Mouse (Mus musculus) intestine, embryonic 15.5 days (tissue): ENCODE data around the gene Add2. TPM values are rescaled to one million over a fixed set of nuclear protein-coding genes. Genes with fewer than 3 reads are reported as not detected.

ENCODE experiments used
- ATAC-seq: fragments of 200-750 bp; cut with Nextera tagmentation; 2 replicates; pipeline ENCODE4 v1.8.0; 2017; ENCODE audit warnings: moderate TSS enrichment, moderate library complexity
- H3K27ac ChIP-seq: fragments of 300-500 bp; sonication (generic); 2 replicates; pipeline ENCODE4 v1.5.1; 2015; ENCODE audit warnings: mild to moderate bottlenecking, inconsistent platforms
- H3K27me3 ChIP-seq: fragments of 300-500 bp; sonication (generic); replicated peaks from 2 replicates; pipeline ENCODE4 v1.6.1; 2015; ENCODE audit warnings: inconsistent platforms
- H3K36me3 ChIP-seq: fragments of 300-500 bp; sonication (generic); 2 replicates; pipeline ENCODE4 v1.6.1; 2015; ENCODE audit warnings: inconsistent platforms
- H3K4me1 ChIP-seq: fragments of 300-500 bp; sonication (generic); replicated peaks from 2 replicates; pipeline ENCODE4 v1.6.1; 2015; ENCODE audit warnings: inconsistent platforms
- H3K4me2 ChIP-seq: fragments of 300-500 bp; sonication (generic); replicated peaks from 2 replicates; pipeline ENCODE4 v1.6.1; 2015; ENCODE audit warnings: mild to moderate bottlenecking, inconsistent platforms
- H3K4me3 ChIP-seq: fragments of 300-500 bp; sonication (generic); replicated peaks from 2 replicates; pipeline ENCODE4 v1.5.1; 2015; ENCODE audit warnings: inconsistent platforms
- H3K9ac ChIP-seq: fragments of 300-500 bp; sonication (generic); 2 replicates; pipeline ENCODE4 v1.6.1; 2015; ENCODE audit warnings: inconsistent platforms
- H3K9me3 ChIP-seq: fragments of 300-500 bp; sonication (generic); 2 replicates; pipeline ENCODE4 v1.6.1; 2016; ENCODE audit warnings: inconsistent platforms
- WGBS: fragments of 180-500 bp; shearing (Covaris S2); methylation state at CpG from one replicate; pipeline ENCODE4 v1.1.7; 2015; 5-methylcytosine and 5-hydroxymethylcytosine counted together
- polyA plus RNA-seq: library from polyadenylated mRNA; unstranded; fragments of >200 nt; fragmentation: Nextera tagmentation; extraction: Ambion mirVana; gene quantifications from 2 replicates; pipeline ENCODE4 v1.2.1, GENCODE M21; 2015

The Add2 gene
- polyA plus RNA-seq, 1 experiment from 2014 or later = 7.6 TPM

DNA sequence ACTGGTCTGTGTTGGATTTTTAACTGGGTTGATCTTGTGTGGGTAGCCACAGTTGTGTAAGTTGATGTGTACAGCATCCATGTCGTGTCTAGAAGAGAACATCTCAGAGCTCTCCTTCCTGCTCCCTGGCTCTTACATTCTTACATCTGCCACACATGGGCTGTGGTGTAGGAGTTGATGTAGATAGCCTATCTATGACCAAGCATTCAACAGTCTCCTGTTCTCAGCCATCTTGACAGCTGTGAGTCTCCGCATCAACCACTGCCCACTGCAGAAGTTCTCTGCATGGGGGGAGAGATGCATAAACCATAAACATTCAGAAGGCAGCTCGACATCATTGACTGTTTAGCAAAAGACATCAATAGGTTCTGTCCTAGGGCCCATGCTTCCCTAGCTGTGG is 41.4 kb downstream of the Add2 start:
- H3K4me1 ChIP-seq = no peaks in the 10 kb centered on the region
- H3K9me3 ChIP-seq = no peaks in the 10 kb centered on the region
- no peak for ATAC-seq
- no peak overlapping the region for H3K4me2 ChIP-seq
- H3K27ac ChIP-seq = no peak overlapping the region
- no peak overlapping the region for H3K9ac ChIP-seq
- no peaks in the 10 kb centered on the region for H3K27me3 ChIP-seq
- 84% methylated on average over 3 of the region's 3 CpGs for WGBS
- no peak overlapping the region for H3K4me3 ChIP-seq
- H3K36me3 ChIP-seq = no peaks in the 10 kb centered on the region

DNA sequence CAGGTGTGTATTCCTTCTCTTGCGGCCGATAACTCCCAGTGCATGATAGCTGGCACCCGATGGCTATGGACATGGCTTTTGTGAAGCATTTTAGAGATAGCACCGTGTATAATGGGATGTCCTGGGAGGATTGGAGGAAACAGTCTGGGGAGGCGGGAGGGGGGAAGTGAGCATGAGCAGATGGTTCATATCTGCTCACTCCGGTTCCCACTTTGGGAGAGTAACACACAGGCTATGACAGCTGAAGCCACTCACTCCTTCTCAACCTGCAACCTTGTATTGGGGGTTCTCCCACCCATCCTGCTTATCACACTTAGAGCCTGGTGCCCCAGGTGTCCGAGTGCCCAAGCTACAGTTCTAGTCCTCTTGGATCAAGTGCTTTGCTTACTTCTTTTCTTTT is 41.8 kb downstream of the Add2 start:
- H3K4me2 ChIP-seq = no peak overlapping the region
- no peaks in the 10 kb centered on the region for H3K36me3 ChIP-seq
- no peaks in the 10 kb centered on the region for H3K9me3 ChIP-seq
- H3K9ac ChIP-seq = no peak overlapping the region
- no peaks in the 10 kb centered on the region for H3K4me1 ChIP-seq
- H3K4me3 ChIP-seq = no peak overlapping the region
- no peak overlapping the region for H3K27ac ChIP-seq
- no peak for ATAC-seq
- whole genome bisulfite sequencing = 82% methylated on average over 7 of the region's 7 CpGs
- no peaks in the 10 kb centered on the region for H3K27me3 ChIP-seq

DNA sequence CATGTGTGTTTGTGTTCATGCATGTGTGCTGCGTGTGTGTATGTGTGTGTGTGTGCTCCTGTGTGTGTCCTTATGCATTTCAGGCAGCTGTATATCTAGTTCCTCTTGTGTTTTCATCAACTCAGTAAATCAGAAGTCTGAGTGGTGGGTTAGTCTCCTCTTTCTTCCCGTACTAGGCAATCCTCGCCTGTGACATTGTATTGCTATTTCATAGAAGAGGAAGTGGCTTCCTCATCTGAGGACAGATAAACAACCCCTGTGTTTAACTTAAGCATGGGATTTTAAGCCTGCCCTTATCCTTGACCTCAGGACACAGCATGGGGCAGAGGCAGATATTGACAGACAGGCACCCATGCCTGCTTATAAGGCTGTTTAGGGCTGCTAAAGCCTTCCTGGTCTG is 45.4 kb downstream of the Add2 start:
- no peaks in the 10 kb centered on the region for H3K4me1 ChIP-seq
- no peak for ATAC-seq
- no peaks in the 10 kb centered on the region for H3K9me3 ChIP-seq
- no peaks in the 10 kb centered on the region for H3K36me3 ChIP-seq
- H3K27me3 ChIP-seq = no peaks in the 10 kb centered on the region
- no peak overlapping the region for H3K27ac ChIP-seq
- no peak overlapping the region for H3K4me2 ChIP-seq
- no peak overlapping the region for H3K9ac ChIP-seq
- H3K4me3 ChIP-seq = no peak overlapping the region
- 72% methylated on average over 3 of the region's 3 CpGs for WGBS

DNA sequence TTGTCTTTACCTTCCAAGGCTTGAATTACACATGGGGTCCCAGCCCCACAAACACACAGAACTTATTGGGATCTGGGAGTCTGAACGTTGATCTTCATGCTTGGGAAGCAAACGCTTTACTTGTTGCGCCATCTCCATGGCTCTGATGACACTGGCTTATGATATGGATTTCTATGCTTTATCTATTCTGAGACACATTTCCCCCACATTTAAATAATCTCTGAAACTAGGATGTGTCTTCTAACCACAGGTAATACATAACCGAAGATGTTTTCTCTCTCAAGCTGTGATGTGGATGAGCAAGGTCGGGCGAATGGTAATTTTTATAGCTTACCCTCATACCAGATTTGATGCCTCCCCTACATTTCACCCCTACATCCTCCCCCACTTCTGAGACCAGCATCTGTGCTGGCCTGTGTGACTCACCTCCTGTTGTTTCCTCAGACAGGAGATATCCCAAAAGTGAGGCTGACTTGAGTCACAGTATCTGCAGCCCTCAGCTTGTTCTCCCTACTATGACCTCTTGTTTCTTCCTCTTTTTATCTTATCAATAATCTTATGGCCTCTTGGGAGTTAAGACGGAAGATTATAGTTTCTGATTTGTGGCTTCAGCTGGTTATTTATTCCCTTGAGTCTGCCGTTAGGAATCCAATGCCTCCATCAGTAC is 46.2 kb downstream of the Add2 start:
- no peak overlapping the region for H3K4me2 ChIP-seq
- no peaks in the 10 kb centered on the region for H3K36me3 ChIP-seq
- H3K27ac ChIP-seq = no peak overlapping the region
- no peaks in the 10 kb centered on the region for H3K27me3 ChIP-seq
- 78% methylated on average over 8 of the region's 8 CpGs for WGBS
- ATAC-seq = no peak
- H3K9me3 ChIP-seq = no peaks in the 10 kb centered on the region
- no peaks in the 10 kb centered on the region for H3K4me1 ChIP-seq
- no peak overlapping the region for H3K4me3 ChIP-seq
- no peak overlapping the region for H3K9ac ChIP-seq

DNA sequence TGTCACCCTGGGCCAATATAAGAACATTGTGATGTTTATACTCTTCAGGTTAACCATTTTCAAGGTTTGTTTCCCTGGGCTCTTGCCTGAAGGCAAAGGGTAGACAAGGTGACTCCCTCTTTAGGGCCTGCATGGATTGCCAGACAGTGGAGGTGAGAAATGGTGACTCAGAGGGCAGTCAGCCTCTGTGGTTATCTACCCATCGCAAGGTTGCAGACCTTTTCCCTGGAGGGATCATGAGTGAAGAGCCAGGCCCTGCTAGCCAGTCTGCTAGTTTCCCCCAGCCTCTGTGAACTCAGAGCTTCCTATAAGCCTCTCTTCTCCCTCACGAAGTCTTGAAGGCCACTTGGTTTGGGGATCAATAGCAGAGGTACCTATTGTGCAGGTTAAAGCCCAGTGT is 48.0 kb downstream of the Add2 start:
- H3K9ac ChIP-seq = no peak overlapping the region
- no peaks in the 10 kb centered on the region for H3K27me3 ChIP-seq
- no peaks in the 10 kb centered on the region for H3K36me3 ChIP-seq
- WGBS = 75% methylated on average over 2 of the region's 2 CpGs
- H3K4me2 ChIP-seq = no peak overlapping the region
- no peaks in the 10 kb centered on the region for H3K4me1 ChIP-seq
- H3K9me3 ChIP-seq = no peaks in the 10 kb centered on the region
- ATAC-seq = no peak
- no peak overlapping the region for H3K27ac ChIP-seq
- no peak overlapping the region for H3K4me3 ChIP-seq

DNA sequence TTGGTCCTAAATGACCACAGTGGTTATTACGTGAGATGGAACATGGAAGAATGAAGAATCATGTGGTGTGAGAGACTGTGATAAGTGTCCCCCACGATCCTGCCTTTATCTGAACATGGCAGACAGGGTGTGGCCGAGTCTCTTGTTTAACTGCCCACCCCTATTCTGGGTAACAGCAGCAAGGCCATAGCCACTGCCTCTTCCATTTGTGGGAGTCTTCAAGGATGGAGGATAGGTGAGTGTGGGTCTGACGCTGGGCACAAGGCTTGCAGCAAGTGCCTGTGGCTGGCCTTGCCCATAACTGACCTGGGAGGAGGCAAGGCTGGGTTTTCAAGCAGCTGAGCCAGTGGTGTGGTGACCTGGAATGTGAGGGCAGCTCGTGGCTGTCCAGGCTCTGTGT is 49.4 kb downstream of the Add2 start:
- ATAC-seq = peak; percentile 77; the same call in 1 of the 2 replicates
- no peaks in the 10 kb centered on the region for H3K27me3 ChIP-seq
- no peaks in the 10 kb centered on the region for H3K9me3 ChIP-seq
- H3K4me1 ChIP-seq = no peaks in the 10 kb centered on the region
- no peak overlapping the region for H3K27ac ChIP-seq
- no peaks in the 10 kb centered on the region for H3K36me3 ChIP-seq
- no peak overlapping the region for H3K4me2 ChIP-seq
- no peak overlapping the region for H3K4me3 ChIP-seq
- no peak overlapping the region for H3K9ac ChIP-seq
- 61% methylated on average over 5 of the region's 5 CpGs for WGBS

DNA sequence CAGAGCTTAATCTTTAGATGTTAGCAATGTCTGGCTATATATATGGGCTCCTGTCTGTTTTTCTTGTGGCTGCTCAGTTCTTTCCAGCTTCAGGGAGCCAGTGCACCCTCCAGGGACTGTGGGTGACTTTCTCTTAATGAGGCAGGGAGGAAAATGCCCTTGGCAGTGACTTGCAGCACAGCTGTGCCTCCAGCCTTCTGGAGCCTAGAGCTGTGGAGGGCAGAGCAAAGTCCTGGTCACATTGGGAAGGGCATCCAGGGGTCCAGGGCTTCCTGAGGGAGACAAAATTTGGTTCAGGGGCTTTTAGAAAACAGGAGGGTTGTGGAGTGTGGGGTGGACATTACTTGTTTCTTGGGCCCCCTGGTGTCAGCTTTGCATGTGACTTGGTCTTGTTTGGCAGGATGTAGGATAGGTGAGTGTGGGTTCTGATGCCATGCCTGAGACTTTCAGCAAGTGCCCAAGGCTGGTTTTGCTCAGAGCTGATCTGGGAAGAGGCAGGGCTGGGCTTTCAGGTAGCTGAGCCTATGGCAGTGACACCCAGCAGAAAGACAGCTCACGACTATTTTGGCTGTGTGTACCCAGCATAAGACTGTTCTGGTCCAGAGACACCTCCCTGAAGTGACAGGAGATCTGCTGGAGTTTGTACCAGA is 50.0 kb downstream of the Add2 start:
- no peaks in the 10 kb centered on the region for H3K9me3 ChIP-seq
- no peaks in the 10 kb centered on the region for H3K36me3 ChIP-seq
- no peak for ATAC-seq
- H3K27ac ChIP-seq = no peak overlapping the region
- no peak overlapping the region for H3K4me3 ChIP-seq
- H3K27me3 ChIP-seq = no peaks in the 10 kb centered on the region
- 80% methylated on average over 1 of the region's 1 CpGs for WGBS
- H3K4me2 ChIP-seq = no peak overlapping the region
- no peaks in the 10 kb centered on the region for H3K4me1 ChIP-seq
- H3K9ac ChIP-seq = no peak overlapping the region

DNA sequence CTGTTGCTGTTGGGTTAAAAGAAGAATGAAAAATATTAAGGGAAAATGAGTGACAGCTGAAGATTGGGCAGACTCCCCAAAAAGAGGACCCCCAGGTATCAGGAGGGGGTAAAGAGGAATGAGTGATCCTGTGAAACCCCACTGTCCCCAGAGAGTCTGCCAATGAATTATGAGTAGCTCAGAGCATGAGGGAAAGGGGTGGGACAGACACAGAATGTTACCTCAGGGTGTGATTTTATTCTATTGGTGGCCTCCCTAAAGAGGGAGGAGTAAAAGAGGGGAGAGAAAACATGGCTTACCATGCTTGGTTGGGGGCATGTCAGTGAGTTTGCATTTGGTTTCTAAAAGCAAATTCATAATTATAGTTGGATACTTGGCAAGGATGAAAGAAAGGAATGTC is 50.8 kb downstream of the Add2 start:
- Histone ChIP-seq H3K9ac (no peak overlapping the region), H3K4me2 (no peak overlapping the region), H3K27ac (no peak overlapping the region), H3K27me3 (no peaks in the 10 kb centered on the region), H3K4me3 (no peak overlapping the region), H3K4me1 (no peaks in the 10 kb centered on the region), H3K36me3 (no peaks in the 10 kb centered on the region), H3K9me3 (no peaks in the 10 kb centered on the region)
- ATAC-seq = no peak

DNA sequence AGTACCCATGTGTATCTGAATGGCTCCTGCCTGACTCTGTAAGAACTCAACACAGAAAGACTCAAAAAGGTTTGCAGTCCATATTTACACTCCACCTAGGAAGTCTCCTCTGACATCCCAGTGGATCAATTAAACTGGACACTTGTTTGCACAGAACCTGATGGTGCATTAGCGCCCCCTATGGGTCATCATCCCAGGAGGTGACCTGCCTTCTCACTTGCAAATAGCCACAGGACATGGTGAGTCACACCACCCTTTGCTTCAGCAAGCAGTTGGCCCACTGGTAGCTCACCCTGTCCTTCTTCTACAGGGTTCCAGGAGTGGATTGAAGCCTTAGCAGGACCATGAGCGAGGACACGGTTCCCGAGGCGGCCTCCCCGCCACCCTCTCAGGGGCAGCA is 57.0 kb downstream of the Add2 start:
- Histone ChIP-seq H3K4me2 (no peak overlapping the region), H3K9me3 (no peaks in the 10 kb centered on the region), H3K9ac (no peak overlapping the region), H3K36me3 (no peaks in the 10 kb centered on the region), H3K4me1 (0 out of 2 replicates have a peak, but pooled peaks cover 3% of the 10 kb centered on the region), H3K4me3 (no peak overlapping the region), H3K27ac (no peak overlapping the region), H3K27me3 (no peaks in the 10 kb centered on the region)
- WGBS = 68% methylated on average over 6 of the region's 6 CpGs
- no peak for ATAC-seq

DNA sequence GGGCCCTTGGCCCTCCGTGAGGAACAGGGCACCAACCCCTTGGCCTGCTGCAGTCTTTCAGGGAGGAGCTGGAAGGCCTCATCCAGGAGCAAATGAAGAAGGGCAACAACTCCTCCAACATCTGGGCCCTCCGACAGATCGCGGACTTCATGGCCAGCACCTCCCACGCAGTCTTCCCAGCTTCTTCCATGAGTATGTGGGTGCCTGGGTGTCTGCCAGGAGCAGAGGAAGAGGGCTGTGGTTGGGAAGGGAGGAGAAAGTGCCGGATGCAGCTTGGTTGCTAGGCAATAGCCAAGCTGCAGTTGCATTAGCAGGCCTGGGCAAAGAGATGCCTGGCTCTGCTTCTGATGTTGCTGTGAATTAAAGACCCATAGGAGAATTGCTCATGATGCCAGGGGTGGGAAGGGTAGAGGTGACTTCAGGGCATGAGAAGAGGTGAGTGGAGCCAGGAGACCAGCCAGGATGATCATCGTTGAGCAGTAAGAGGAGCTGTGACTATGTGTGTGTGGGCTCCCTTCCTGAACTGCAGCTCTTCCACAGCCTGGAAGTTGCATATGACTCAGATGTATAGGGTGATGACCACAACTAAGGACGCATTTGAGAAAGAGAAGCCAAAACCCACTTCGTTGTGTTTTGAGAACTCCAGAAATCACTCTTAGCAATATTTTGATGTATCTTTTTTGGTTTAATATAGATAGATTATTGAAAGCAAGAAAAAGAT is 58.5 kb downstream of the Add2 start:
- no peaks in the 10 kb centered on the region for H3K36me3 ChIP-seq
- H3K4me1 ChIP-seq = 0 out of 2 replicates have a peak, but pooled peaks cover 3% of the 10 kb centered on the region
- no peak overlapping the region for H3K27ac ChIP-seq
- no peaks in the 10 kb centered on the region for H3K9me3 ChIP-seq
- peak; percentile 36; the same call in 1 of the 2 replicates for ATAC-seq
- no peak overlapping the region for H3K4me2 ChIP-seq
- 67% methylated on average over 9 of the region's 9 CpGs for WGBS
- no peak overlapping the region for H3K4me3 ChIP-seq
- H3K27me3 ChIP-seq = no peaks in the 10 kb centered on the region
- H3K9ac ChIP-seq = no peak overlapping the region

DNA sequence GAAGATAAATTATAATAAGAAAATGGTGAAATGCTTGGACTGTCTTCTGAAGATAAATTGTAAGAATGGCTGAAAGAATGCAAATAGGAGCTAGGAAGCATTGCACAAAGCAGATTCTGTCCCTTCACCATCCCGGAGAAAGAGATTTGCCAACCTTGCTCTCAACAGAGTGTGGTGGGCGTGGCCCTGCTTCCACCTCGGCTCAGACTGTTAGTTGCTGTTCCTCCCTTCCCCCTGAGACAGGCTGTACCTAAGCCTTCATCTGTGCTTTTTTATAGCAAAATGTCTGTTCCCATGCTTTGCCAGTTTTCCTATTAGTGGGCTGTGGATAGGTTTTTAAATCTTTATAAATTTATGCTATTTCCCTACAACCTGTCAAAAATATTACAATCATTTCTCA is 59.3 kb downstream of the Add2 start:
- Histone ChIP-seq H3K36me3 (no peaks in the 10 kb centered on the region), H3K9ac (no peak overlapping the region), H3K27ac (no peak overlapping the region), H3K4me2 (no peak overlapping the region), H3K4me3 (no peak overlapping the region), H3K9me3 (no peaks in the 10 kb centered on the region), H3K27me3 (no peaks in the 10 kb centered on the region), H3K4me1 (0 out of 2 replicates have a peak, but pooled peaks cover 3% of the 10 kb centered on the region)
- ATAC-seq = no peak
- WGBS = 33% methylated on average over 3 of the region's 3 CpGs

DNA sequence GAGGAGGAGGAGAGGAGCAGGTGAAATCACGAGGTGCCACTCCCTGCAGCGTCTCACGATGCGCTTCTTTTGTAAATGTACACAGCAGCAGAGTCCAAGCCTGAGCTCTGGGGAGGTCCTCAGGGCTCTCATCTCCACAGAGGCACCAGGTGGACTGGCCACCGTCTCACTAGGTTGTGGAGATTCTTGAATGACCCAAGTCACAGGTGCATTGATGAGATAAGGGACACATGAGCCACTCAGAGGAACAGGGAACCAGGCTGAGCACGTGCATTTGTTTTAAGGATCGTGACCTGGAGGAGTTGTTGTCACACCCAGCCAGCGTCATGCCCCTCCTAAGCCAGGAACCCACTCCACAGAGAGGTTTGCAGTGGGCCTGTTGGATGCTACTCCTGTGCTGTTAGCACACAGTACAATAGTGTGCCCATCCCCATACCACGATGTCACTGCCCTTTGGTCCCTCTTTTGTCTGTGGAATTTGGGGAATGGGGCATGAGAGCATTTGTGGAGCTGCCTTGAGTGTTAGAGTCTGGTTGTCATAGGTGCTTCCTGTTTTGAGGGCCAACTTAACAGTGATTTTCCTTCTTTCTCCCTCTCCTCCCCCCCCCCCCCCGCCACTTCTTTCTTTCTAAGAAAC is 65.8 kb downstream of the Add2 start:
- Histone ChIP-seq H3K27ac (no peak overlapping the region), H3K4me3 (no peak overlapping the region), H3K4me1 (no peaks in the 10 kb centered on the region), H3K9ac (no peak overlapping the region), H3K9me3 (no peaks in the 10 kb centered on the region), H3K27me3 (no peaks in the 10 kb centered on the region), H3K36me3 (no peaks in the 10 kb centered on the region), H3K4me2 (no peak overlapping the region)
- 74% methylated on average over 9 of the region's 10 CpGs for WGBS
- no peak for ATAC-seq
